Mouse (Mus musculus) liver, postnatal 0 days (tissue): Measurements from ENCODE around the gene Dapk3.

Experiments
- CTCF ChIP-seq: sonication (generic); IDR thresholded peaks from 2 replicates; pipeline ENCODE4 v1.5.1; 2016; ENCODE audit warnings: antibody characterized with exemption, low read depth
- EP300 ChIP-seq: IDR thresholded peaks from 2 replicates; pipeline ENCODE4 v1.6.1; 2016; ENCODE audit warnings: antibody characterized with exemption, low read depth, mild to moderate bottlenecking

DNA sequence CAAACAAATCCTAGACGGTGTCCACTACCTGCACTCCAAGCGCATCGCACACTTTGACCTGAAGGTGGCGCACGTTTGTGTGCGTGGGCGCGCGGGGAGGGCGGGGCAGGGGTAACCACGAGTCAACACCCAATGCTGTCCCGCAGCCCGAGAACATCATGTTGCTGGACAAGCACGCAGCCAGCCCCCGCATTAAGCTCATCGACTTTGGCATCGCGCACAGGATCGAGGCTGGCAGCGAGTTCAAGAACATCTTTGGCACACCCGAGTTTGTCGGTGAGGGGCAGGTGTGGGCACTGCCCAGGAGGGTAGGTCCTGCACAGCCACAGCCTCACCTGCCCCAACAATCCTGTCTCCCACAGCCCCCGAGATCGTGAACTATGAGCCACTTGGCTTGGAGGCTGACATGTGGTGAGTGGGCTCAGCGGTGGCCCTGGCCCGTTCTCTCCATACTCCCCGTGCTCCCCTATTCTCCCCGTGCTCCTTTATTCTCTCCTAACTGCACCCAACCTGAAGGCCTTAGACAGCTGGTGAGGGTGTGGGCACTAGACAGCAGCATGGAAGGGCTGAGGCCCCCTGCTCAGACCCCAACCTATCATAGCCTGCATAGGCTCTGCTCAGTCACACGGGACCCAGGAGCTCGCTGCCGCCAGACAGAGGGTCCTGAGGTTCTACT is 7.6 kb downstream of the Dapk3 start:
- TF ChIP-seq EP300: no peak
- peak; percentile 73 for TF ChIP-seq CTCF
